Mouse (Mus musculus) ES-Bruce4 (cell line): Measurements from ENCODE around the gene Msh5.

ENCODE experiments used
- CTCF ChIP-seq: IDR thresholded peaks from one replicate; pipeline ENCODE4 v1.8.1; 2011; ENCODE audit warnings: low read depth, low read length
- EP300 ChIP-seq: IDR thresholded peaks from 2 replicates; pipeline ENCODE4 v1.6.1; 2011; ENCODE audit warnings: low read depth, low read length; ENCODE audit not compliant: insufficient read depth

- no peak for TF ChIP-seq CTCF
- TF ChIP-seq EP300 = no peak
These were observed 21.8 kb upstream of the Msh5 start for GRCm38 (mm10) chr17:35068213-35068914.
